11 mouse cellular contexts compared by ENCODE assay signal in genomic region chr4:148712632-148713031, GRCm38 (mm10).
DNase-seq lines count a peak whose midpoint lies in the region; ATAC-seq lines count a peak whose summit lies in the region.
"Had no signal": no experiment of that assay in that cellular context is flagged by ENCODE, and none has a peak within 500 bp of the region (broad histone marks: within the 10 kb centered on the region; RNA-seq: fewer than 3 reads in every experiment).

No protein-coding gene starts in this region.

- peaks cover 14% of the 10 kb centered on the region for H3K4me1 ChIP-seq in kidney, embryonic 16.5 days (ENCODE audit: insufficient read depth, low read length)

- peak; percentile 32 for DNase-seq in adrenal gland, adult 2 months
- no peak for DNase-seq in adrenal gland, postnatal 10 days
- DNase-seq in lung, adult 18-20 months: peak; percentile 9 to 18
- DNase-seq in lung, postnatal 25 days (ENCODE audit: low spot score): no peak
- peak; percentile 30 for DNase-seq in Muller cell, postnatal 12 days (ENCODE audit: inconsistent ontology term)
- peak; percentile 19 for DNase-seq in lung, postnatal 36 days
- no peak for DNase-seq in thymus, adult 18-20 months
- DNase-seq: cerebellum, adult 11-12 months; lung, embryonic 14.5 days had no signal

- 37% methylated on average over 10 of the region's 10 CpGs for WGBS in kidney, embryonic 16.5 days

- no peak overlapping the region for H3K4me2 ChIP-seq in kidney, embryonic 16.5 days (replicated peaks; ENCODE audit: low read depth, low read length)
- H3K4me2 ChIP-seq: lung, embryonic 14.5 days had no signal

- no peak overlapping the region; the same call in 1 of the 2 replicates for H3K9ac ChIP-seq in kidney, embryonic 16.5 days (replicated peaks; ENCODE audit: low read length)
- H3K9ac ChIP-seq: lung, embryonic 14.5 days had no signal

- no peak for ATAC-seq in kidney, embryonic 16.5 days (ENCODE audit: low FRiP score, low TSS enrichment)

- no peaks in the 10 kb centered on the region for H3K9me3 ChIP-seq in kidney, embryonic 16.5 days (ENCODE audit: low read length)

- no peaks in the 10 kb centered on the region for H3K27me3 ChIP-seq in kidney, embryonic 16.5 days (ENCODE audit: insufficient read depth, low read length)

- no peaks in the 10 kb centered on the region for H3K36me3 ChIP-seq in kidney, embryonic 16.5 days (ENCODE audit: insufficient read depth, low read length)

- no peak overlapping the region for H3K4me3 ChIP-seq in kidney, embryonic 16.5 days (ENCODE audit: low read length)

- H3K27ac ChIP-seq in kidney, embryonic 16.5 days (ENCODE audit: low read length): no peak overlapping the region
- H3K27ac ChIP-seq: kidney, postnatal 0 days had no signal

Comparison
In these comparisons a context has a peak if more than half of its experiments do, and no peak if none do; other contexts are left out.
1. DNase-seq: peak in adrenal gland, adult 2 months (single experiment), lung, adult 18-20 months (2 of 2), Muller cell, postnatal 12 days (single experiment) and lung, postnatal 36 days (single experiment); none in adrenal gland, postnatal 10 days (single experiment), lung, postnatal 25 days (single experiment) and thymus, adult 18-20 months (0 of 2).